Mouse (Mus musculus): Measurements from ENCODE around the gene Col25a1.
A peak's percentile ranks its signal among the peaks of the same experiment; 100 is the strongest.

Gene Col25a1

GRCm38 (mm10) chr3:130378626-130379025 lies 247.3 kb downstream of the Col25a1 start:
- DNase-seq (ENCODE audit: low spot score): no peak

GRCm38 (mm10) chr3:130380299-130380845 lies 249.1 kb downstream of the Col25a1 start:
- DNase-seq (ENCODE audit: low spot score): no peak

- DNase-seq (ENCODE audit: low spot score): no peak
Measured at GRCm38 (mm10) chr3:130381691-130382090, 250.4 kb downstream of the Col25a1 start.

GRCm38 (mm10) chr3:130385856-130386255 lies 254.6 kb downstream of the Col25a1 start:
- DNase-seq (ENCODE audit: low spot score): no peak

GRCm38 (mm10) chr3:130387156-130387555 lies 255.9 kb downstream of the Col25a1 start:
- no peak for DNase-seq (ENCODE audit: low spot score)

GRCm38 (mm10) chr3:130389261-130389975 lies 258.1 kb downstream of the Col25a1 start:
- no peak for DNase-seq (ENCODE audit: low spot score)

- no peak for DNase-seq (ENCODE audit: low spot score)
Measured at GRCm38 (mm10) chr3:130396636-130397035, 265.3 kb downstream of the Col25a1 start.

- DNase-seq (ENCODE audit: low spot score): peak; percentile 16
Measured at GRCm38 (mm10) chr3:130400716-130401559, 269.6 kb downstream of the Col25a1 start.

- no peak for DNase-seq (ENCODE audit: low spot score)
Measured at GRCm38 (mm10) chr3:130401560-130401852, 270.2 kb downstream of the Col25a1 start.

GRCm38 (mm10) chr3:130404525-130405409 lies 273.5 kb downstream of the Col25a1 start:
- no peak for DNase-seq (ENCODE audit: low spot score)

GRCm38 (mm10) chr3:130407201-130407600 lies 275.9 kb downstream of the Col25a1 start:
- DNase-seq (ENCODE audit: low spot score): no peak

- DNase-seq (ENCODE audit: low spot score): no peak
Measured at GRCm38 (mm10) chr3:130413239-130413638, 281.9 kb downstream of the Col25a1 start.

GRCm38 (mm10) chr3:130418951-130419350 lies 287.6 kb downstream of the Col25a1 start:
- DNase-seq (ENCODE audit: low spot score): no peak

GRCm38 (mm10) chr3:130428796-130429195 lies 297.5 kb downstream of the Col25a1 start:
- no peak for DNase-seq (ENCODE audit: low spot score)

- DNase-seq (ENCODE audit: low spot score): no peak
Measured at GRCm38 (mm10) chr3:130430052-130430451, 298.8 kb downstream of the Col25a1 start.

GRCm38 (mm10) chr3:130432818-130433217 lies 301.5 kb downstream of the Col25a1 start:
- DNase-seq (ENCODE audit: low spot score): no peak

GRCm38 (mm10) chr3:130436956-130437355 lies 305.7 kb downstream of the Col25a1 start:
- no peak for DNase-seq (ENCODE audit: low spot score)

- no peak for DNase-seq (ENCODE audit: low spot score)
Measured at GRCm38 (mm10) chr3:130439767-130440166, 308.5 kb downstream of the Col25a1 start.

GRCm38 (mm10) chr3:130440689-130441088 lies 309.4 kb downstream of the Col25a1 start:
- no peak for DNase-seq (ENCODE audit: low spot score)

- no peak for DNase-seq (ENCODE audit: low spot score)
Measured at GRCm38 (mm10) chr3:130443842-130444627, 312.7 kb downstream of the Col25a1 start.

- no peak for DNase-seq (ENCODE audit: low spot score)
Measured at GRCm38 (mm10) chr3:130449864-130450263, 318.6 kb downstream of the Col25a1 start.
